Mouse (Mus musculus) heart, adult 2 months (tissue): ENCODE measurements around the gene Sfrp4.

Source experiments
- CTCF ChIP-seq: fragments of 200-600 bp; IDR thresholded peaks from 2 replicates; pipeline ENCODE4 v1.8.1; 2022; ENCODE audit warnings: antibody characterized with exemption, mild to moderate bottlenecking, moderate library complexity
- EP300 ChIP-seq: fragments of 200-500 bp; IDR thresholded peaks from 2 replicates; pipeline ENCODE4 v1.6.1; 2011; ENCODE audit warnings: low read depth, low read length, control low read depth; ENCODE audit not compliant: insufficient read depth
- POLR2A ChIP-seq: fragments of 200-500 bp; IDR thresholded peaks from 2 replicates; pipeline ENCODE4 v1.6.1; 2011; ENCODE audit warnings: mild to moderate bottlenecking, low read depth, low read length, control low read depth; ENCODE audit not compliant: insufficient read depth

GRCm38 (mm10) chr13:19630768-19631709 lies 8.1 kb downstream of the Sfrp4 start:
- TF ChIP-seq CTCF (no peak), EP300 (no peak), POLR2A (no peak)
